Mouse (Mus musculus) MEL (cell line): ENCODE measurements around the gene Gm20662. TPM values are rescaled to one million over a fixed set of nuclear protein-coding genes. Genes with fewer than 3 reads are reported as not detected.

Source experiments
- DNase-seq: peaks from one replicate; pipeline ENCODE4 v3.0.0; 2011; ENCODE audit warnings: low read depth, low spot score
- H3K27ac ChIP-seq: 2 replicates; pipeline ENCODE4 v1.5.1; 2012; ENCODE audit warnings: low read depth, mild to moderate bottlenecking, control low read depth, low read length, moderate library complexity; ENCODE audit not compliant: control insufficient read depth
- H3K27me3 ChIP-seq, 2 experiments: fragments of 150-350 bp in 1 of 2; sonication (generic) in 1 of 2; 2 replicates each; pipeline ENCODE4 v1.6.1; 2012; ENCODE audit warnings: low read length in 2 of 2, mild to moderate bottlenecking in 2 of 2, improper control_type of control experiment in 1 of 2, moderate library complexity in 1 of 2; ENCODE audit not compliant: insufficient read depth in 2 of 2, control insufficient read depth in 1 of 2
- H3K36me3 ChIP-seq, 2 experiments: 2 replicates each; pipeline ENCODE4 v1.6.1; 2012 to 2014; ENCODE audit warnings: low read length in 2 of 2, improper control_type of control experiment in 1 of 2, inconsistent platforms in 1 of 2, mild to moderate bottlenecking in 1 of 2; ENCODE audit not compliant: insufficient read depth in 2 of 2, control insufficient read depth in 1 of 2
- H3K4me1 ChIP-seq, 2 experiments: fragments of 150-350 bp in 1 of 2; sonication (generic) in 1 of 2; 2 replicates each; pipeline ENCODE4 v1.6.1; 2012; ENCODE audit warnings: low read length in 2 of 2, improper control_type of control experiment in 1 of 2, mild to moderate bottlenecking in 1 of 2; ENCODE audit not compliant: insufficient read depth in 2 of 2, control insufficient read depth in 1 of 2
- H3K4me3 ChIP-seq, 2 experiments: fragments of 150-350 bp in 1 of 2; sonication (generic) in 1 of 2; 2 replicates each; pipeline ENCODE4 v1.5.1; 2012; ENCODE audit warnings: low read depth in 2 of 2, low read length in 2 of 2, mild to moderate bottlenecking in 2 of 2, moderate library complexity in 2 of 2, control low read depth in 1 of 2, improper control_type of control experiment in 1 of 2; ENCODE audit not compliant: control insufficient read depth in 1 of 2, insufficient read depth in 1 of 2
- H3K79me2 ChIP-seq: 2 replicates; pipeline ENCODE4 v1.6.1; 2012; ENCODE audit warnings: mild to moderate bottlenecking, low read length, moderate library complexity; ENCODE audit not compliant: control insufficient read depth, poor library complexity, insufficient read depth
- H3K9ac ChIP-seq: 2 replicates; pipeline ENCODE4 v1.6.1; 2012; ENCODE audit warnings: low read depth, mild to moderate bottlenecking, control low read depth, low read length, moderate library complexity; ENCODE audit not compliant: control insufficient read depth, poor library complexity, severe bottlenecking
- H3K9me3 ChIP-seq: fragments of 150-350 bp; sonication (generic); replicated peaks from 2 replicates; pipeline ENCODE4 v1.6.1; 2012; ENCODE audit warnings: mild to moderate bottlenecking, low read length, improper control_type of control experiment, moderate library complexity; ENCODE audit not compliant: insufficient read depth
- CHD1 ChIP-seq: IDR thresholded peaks from 2 replicates; pipeline ENCODE4 v1.6.1; 2012; ENCODE audit warnings: low read depth, mild to moderate bottlenecking, inconsistent platforms, low read length, improper control_type of control experiment
- CTCF ChIP-seq, 3 experiments: IDR thresholded peaks in 2 of 3; conservative IDR thresholded peaks in 1 of 3; 2 replicates each; pipeline ENCODE4 v1.5.1; 2011 to 2012; ENCODE audit warnings: low read length in 3 of 3, low read depth in 2 of 3, mild to moderate bottlenecking in 2 of 3, improper control_type of control experiment in 1 of 3, inconsistent platforms in 1 of 3, mixed read lengths in 1 of 3, moderate library complexity in 1 of 3; ENCODE audit not compliant: control insufficient read depth in 1 of 3, insufficient read depth in 1 of 3, poor library complexity in 1 of 3, severe bottlenecking in 1 of 3
- ELF1 ChIP-seq: IDR thresholded peaks from 2 replicates; pipeline ENCODE4 v1.6.1; 2014; ENCODE audit warnings: low read depth, mild to moderate bottlenecking, inconsistent platforms, low read length, improper control_type of control experiment, moderate library complexity
- EP300 ChIP-seq, 2 experiments: IDR thresholded peaks; 2 replicates each; pipeline ENCODE4 v1.6.1; 2011; ENCODE audit warnings: improper control_type of control experiment in 2 of 2, low read length in 2 of 2, low read depth in 1 of 2, mild to moderate bottlenecking in 1 of 2
- GATA1 ChIP-seq: IDR thresholded peaks from 2 replicates; pipeline ENCODE4 v1.6.1; 2011; ENCODE audit warnings: low read depth, low read length, improper control_type of control experiment
- MAFK ChIP-seq: IDR thresholded peaks from 2 replicates; pipeline ENCODE4 v1.6.1; 2011; ENCODE audit warnings: low read depth, mild to moderate bottlenecking, low read length, improper control_type of control experiment, borderline replicate concordance
- MAX ChIP-seq: IDR thresholded peaks from 2 replicates; pipeline ENCODE4 v1.6.1; 2011; ENCODE audit warnings: low read length, improper control_type of control experiment
- MAZ ChIP-seq: IDR thresholded peaks from 2 replicates; pipeline ENCODE4 v1.6.1; 2012; ENCODE audit warnings: low read depth, mild to moderate bottlenecking, inconsistent platforms, low read length, improper control_type of control experiment
- MXI1 ChIP-seq: IDR thresholded peaks from 2 replicates; pipeline ENCODE4 v1.6.1; 2011; ENCODE audit warnings: mild to moderate bottlenecking, low read depth, low read length, improper control_type of control experiment
- MYC ChIP-seq: IDR thresholded peaks from 2 replicates; pipeline ENCODE4 v1.6.1; 2011; ENCODE audit warnings: low read depth, mild to moderate bottlenecking, low read length, improper control_type of control experiment, moderate library complexity
- NELFE ChIP-seq: IDR thresholded peaks from 2 replicates; pipeline ENCODE4 v1.6.1; 2011; ENCODE audit warnings: low read depth, low read length, improper control_type of control experiment
- RCOR1 ChIP-seq: IDR thresholded peaks from 2 replicates; pipeline ENCODE4 v1.6.1; 2012; ENCODE audit warnings: low read depth, mild to moderate bottlenecking, inconsistent platforms, low read length, improper control_type of control experiment
- SMC3 ChIP-seq: IDR thresholded peaks from 2 replicates; pipeline ENCODE4 v1.6.1; 2011; ENCODE audit warnings: low read depth, low read length, improper control_type of control experiment
- TAL1 ChIP-seq: IDR thresholded peaks from 2 replicates; pipeline ENCODE4 v1.6.1; 2012; ENCODE audit warnings: mild to moderate bottlenecking, inconsistent platforms, low read length, moderate library complexity, mixed read lengths
- TBP ChIP-seq: IDR thresholded peaks from 2 replicates; pipeline ENCODE4 v1.8.0; 2011; ENCODE audit warnings: low read depth, low read length, improper control_type of control experiment
- UBTF ChIP-seq: IDR thresholded peaks from 2 replicates; pipeline ENCODE4 v1.6.1; 2012; ENCODE audit warnings: low read depth, mild to moderate bottlenecking, inconsistent platforms, low read length, improper control_type of control experiment, moderate library complexity, borderline replicate concordance; ENCODE audit not compliant: insufficient read depth
- ZC3H11A ChIP-seq: IDR thresholded peaks from 2 replicates; pipeline ENCODE4 v1.6.1; 2012; ENCODE audit warnings: low read depth, mild to moderate bottlenecking, inconsistent platforms, low read length, improper control_type of control experiment
- ZKSCAN1 ChIP-seq: IDR thresholded peaks from 2 replicates; pipeline ENCODE4 v1.6.1; 2012; ENCODE audit warnings: low read depth, mild to moderate bottlenecking, inconsistent platforms, low read length, improper control_type of control experiment, moderate library complexity
- ZMIZ1 ChIP-seq: IDR thresholded peaks from 2 replicates; pipeline ENCODE4 v1.6.1; 2012; ENCODE audit warnings: low read depth, mild to moderate bottlenecking, inconsistent platforms, low read length, improper control_type of control experiment, moderate library complexity
- polyA plus RNA-seq, 2 experiments: library from polyadenylated mRNA; stranded (reverse) in 1 of 2; unstranded in 1 of 2; fragments of >175 nt in 1 of 2; fragments of >200 nt in 1 of 2; gene quantifications; 2 replicates each; pipeline versions ENCODE4 v1.2.1 to v1.2.4; 2012; ENCODE audit warnings: low replicate concordance in 2 of 2, low read depth in 1 of 2; ENCODE audit not compliant: insufficient read length in 2 of 2, insufficient read depth in 1 of 2, missing spikeins in 1 of 2
- total RNA-seq: library from RNA; depleted of rRNA; stranded (reverse); fragments of 300-350 nt; gene quantifications from 2 replicates; pipeline ENCODE4 v1.2.3, GENCODE M21; 2012

The Gm20662 gene
- total and polyA plus RNA-seq, 3 experiments = 0.73 to 1.2 TPM; not detected in 1

DNA sequence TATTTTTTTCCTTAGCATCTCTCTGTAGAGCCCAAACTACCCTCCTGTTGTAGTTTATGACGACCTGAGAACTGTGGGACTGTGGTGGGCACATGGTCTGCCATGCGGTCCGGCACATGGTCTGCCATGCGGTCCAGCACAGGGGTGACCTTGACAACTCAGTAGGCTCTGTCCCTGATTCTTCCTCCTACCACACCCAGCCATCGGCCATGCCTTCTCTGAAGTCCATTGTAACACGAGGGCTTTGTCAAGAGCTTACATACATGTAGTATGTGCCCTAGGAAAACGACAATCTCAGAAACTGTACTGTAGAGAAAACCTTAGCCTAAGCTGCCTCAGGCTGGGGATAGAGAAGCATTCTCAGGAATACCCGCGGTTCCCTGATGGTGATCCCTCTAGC, 31.5 kb upstream of the Gm20662 start:
- TF ChIP-seq EP300 (IDR thresholded peaks at IDR 0.05; ENCODE audit: low read depth in 1 of 2, low read length in 2 of 2) (no peak), ZC3H11A (no peak), GATA1 (no peak), MYC (0 out of 2 replicates have a peak, but pooled peaks have one; percentile 32), MAZ (no peak), TAL1 (no peak), MAX (no peak)
- no peak overlapping the region for H3K4me3 ChIP-seq
- H3K9me3 ChIP-seq = no peaks in the 10 kb centered on the region
- H3K27me3 ChIP-seq = no peaks in the 10 kb centered on the region
- peaks cover 0 to 10% of the 10 kb centered on the region in 2 experiments; a peak in 2 of 4 replicates for H3K36me3 ChIP-seq
- no peak overlapping the region for H3K9ac ChIP-seq
- no peaks in the 10 kb centered on the region for H3K79me2 ChIP-seq
- H3K27ac ChIP-seq = no peak overlapping the region
- DNase-seq = no peak
- H3K4me1 ChIP-seq = no peaks in the 10 kb centered on the region

DNA sequence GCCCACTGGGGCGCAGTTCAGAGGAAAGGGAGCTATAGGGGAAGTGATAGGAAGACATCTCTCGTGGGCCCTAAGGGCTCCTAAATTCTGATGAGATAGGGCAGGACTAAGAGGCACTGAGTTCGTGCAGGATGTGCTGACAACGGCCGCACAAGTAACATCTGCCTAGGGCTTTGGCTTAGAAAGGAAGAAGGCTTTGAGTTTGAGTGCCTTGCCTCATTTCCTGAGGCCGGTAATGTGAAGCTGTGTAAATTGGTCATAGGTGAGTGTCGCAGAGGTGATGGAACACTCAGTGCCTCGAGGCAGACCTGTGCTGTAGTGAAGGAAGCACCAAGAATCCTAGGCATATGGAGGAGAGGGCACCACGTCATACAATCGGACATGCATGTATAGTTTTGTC, 29.5 kb upstream of the Gm20662 start:
- H3K27ac ChIP-seq = no peak overlapping the region
- H3K79me2 ChIP-seq = no peaks in the 10 kb centered on the region
- peaks cover 8 to 15% of the 10 kb centered on the region in 2 experiments; a peak in 3 of 4 replicates for H3K4me1 ChIP-seq
- H3K27me3 ChIP-seq = no peaks in the 10 kb centered on the region
- TF ChIP-seq RCOR1 (no peak), MXI1 (no peak), ZC3H11A (no peak), ELF1 (no peak), ZMIZ1 (no peak), TBP (no peak), CHD1 (no peak), CTCF (IDR thresholded peaks at IDR 0.05 in 2 of 3, conservative IDR thresholded peaks at IDR 0.05 in 1 of 3; ENCODE audit: control insufficient read depth in 1 of 3, insufficient read depth in 1 of 3, low read depth in 2 of 3, low read length in 3 of 3, poor library complexity in 1 of 3, severe bottlenecking in 1 of 3) (no peak), SMC3 (no peak), MAFK (no peak), NELFE (no peak), ZKSCAN1 (no peak), UBTF (no peak)
- TF ChIP-seq, all 39 proteins: peak for 0
- H3K36me3 ChIP-seq = peaks cover 8 to 13% of the 10 kb centered on the region in 2 experiments
- DNase-seq = no peak
- no peak overlapping the region for H3K4me3 ChIP-seq
- H3K9ac ChIP-seq = no peak overlapping the region
- H3K9me3 ChIP-seq = no peaks in the 10 kb centered on the region
